Mouse (Mus musculus): ENCODE measurements around the gene Arhgap28. TPM values are rescaled to one million over a fixed set of nuclear protein-coding genes. Genes with fewer than 3 reads are reported as not detected.
A peak's percentile ranks its signal among the peaks of the same experiment; 100 is the strongest.

The Arhgap28 gene
- polyA plus RNA-seq, 1 experiment from 2014 or later: 66.3 TPM

DNA sequence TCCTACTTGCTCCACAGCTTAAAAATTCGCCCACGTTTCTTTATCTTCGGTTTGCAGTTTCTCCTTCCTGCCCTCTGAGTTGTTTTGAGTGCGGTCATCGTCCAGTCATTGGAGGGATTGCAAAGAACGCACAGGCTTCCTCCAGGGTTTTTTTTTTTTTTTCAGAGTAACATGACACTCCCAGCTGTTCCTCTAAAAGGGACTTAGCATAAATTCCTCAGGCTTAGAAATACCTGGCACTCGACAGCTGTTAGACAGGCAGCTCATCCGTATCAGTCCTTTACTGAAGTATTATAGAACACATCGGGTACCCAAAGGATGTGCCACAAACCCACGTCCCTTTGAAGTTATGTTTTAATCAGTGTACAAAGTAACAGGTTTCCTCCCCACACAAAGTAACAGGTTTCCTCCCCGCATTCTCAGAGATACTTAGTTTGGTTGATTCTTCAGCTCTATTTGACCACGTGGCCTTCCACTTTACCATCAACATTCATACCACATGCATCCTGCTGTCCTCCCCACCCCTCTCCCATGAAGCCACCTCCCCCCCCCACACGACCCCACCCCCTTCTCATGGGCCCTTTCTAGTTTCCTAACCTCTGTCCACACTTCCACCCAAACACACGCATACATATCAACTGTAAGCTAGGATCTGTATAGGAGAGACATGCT, 7.7 kb downstream of the Arhgap28 start:
- Histone ChIP-seq H3K4me3 (ENCODE audit: low read depth, low read length) (no peak overlapping the region), H3K27ac (replicated peaks; ENCODE audit: low read depth, low read length) (0 out of 2 replicates have a peak overlapping the region, but pooled peaks have one; percentile 52), H3K4me2 (ENCODE audit: low read depth, severe bottlenecking) (peak overlapping the region; percentile 10; the same call in 1 of the 2 replicates), H3K36me3 (ENCODE audit: control insufficient read depth, insufficient read depth, low read length) (no peaks in the 10 kb centered on the region), H3K4me1 (ENCODE audit: control insufficient read depth, insufficient read depth, low read length) (peaks cover 21% of the 10 kb centered on the region), H3K9ac (ENCODE audit: low read length) (no peak overlapping the region), H3K27me3 (ENCODE audit: control insufficient read depth, insufficient read depth, low read length) (no peaks in the 10 kb centered on the region), H3K9me3 (ENCODE audit: control insufficient read depth, low read length) (no peaks in the 10 kb centered on the region)
- 12% methylated on average over 14 of the region's 14 CpGs for WGBS
- peak; percentile 70 for ATAC-seq (ENCODE audit: insufficient number of reproducible peaks, low FRiP score, low TSS enrichment, low read depth)
- DNase-seq (ENCODE audit: low spot score): peak; percentile 34

GRCm38 (mm10) chr17:67995277-67995819, 8.6 kb downstream of the Arhgap28 start:
- ATAC-seq (ENCODE audit: insufficient number of reproducible peaks, low FRiP score, low TSS enrichment, low read depth): no peak
- H3K27ac ChIP-seq (replicated peaks; ENCODE audit: low read depth, low read length): no peak overlapping the region
- no peaks in the 10 kb centered on the region for H3K36me3 ChIP-seq (ENCODE audit: control insufficient read depth, insufficient read depth, low read length)
- no peak overlapping the region for H3K4me3 ChIP-seq (ENCODE audit: low read depth, low read length)
- H3K9ac ChIP-seq (ENCODE audit: low read length): no peak overlapping the region
- H3K4me1 ChIP-seq (ENCODE audit: control insufficient read depth, insufficient read depth, low read length): peaks cover 20% of the 10 kb centered on the region
- H3K27me3 ChIP-seq (ENCODE audit: control insufficient read depth, insufficient read depth, low read length): no peaks in the 10 kb centered on the region
- WGBS: 79% methylated on average over 2 of the region's 2 CpGs
- no peak overlapping the region for H3K4me2 ChIP-seq (ENCODE audit: low read depth, severe bottlenecking)
- no peaks in the 10 kb centered on the region for H3K9me3 ChIP-seq (ENCODE audit: control insufficient read depth, low read length)
- DNase-seq (ENCODE audit: low spot score): no peak

DNA sequence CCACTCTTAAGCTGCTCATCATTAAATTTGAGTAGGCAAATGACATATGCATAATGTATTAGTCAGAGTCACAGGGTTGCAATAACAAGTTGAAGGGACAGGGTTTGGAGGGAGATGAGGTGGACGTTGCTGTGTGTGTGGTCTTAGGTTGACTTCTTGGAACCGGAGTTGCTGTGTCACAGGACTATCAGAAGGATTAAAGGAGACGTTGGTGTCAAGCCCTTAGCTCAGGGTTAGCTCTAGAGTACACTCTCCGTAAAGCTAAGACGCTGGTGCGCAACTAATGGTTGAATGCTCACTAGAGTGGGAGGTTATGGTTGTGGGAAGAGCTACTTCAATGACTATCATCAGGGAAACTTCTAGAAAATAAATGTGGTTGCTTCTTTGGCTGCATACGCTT, 9.1 kb downstream of the Arhgap28 start:
- ATAC-seq (ENCODE audit: insufficient number of reproducible peaks, low FRiP score, low TSS enrichment, low read depth) (no peak), DNase-seq (ENCODE audit: low spot score) (no peak)
- Histone ChIP-seq H3K9me3 (ENCODE audit: control insufficient read depth, low read length) (no peaks in the 10 kb centered on the region), H3K27ac (replicated peaks; ENCODE audit: low read depth, low read length) (no peak overlapping the region), H3K27me3 (ENCODE audit: control insufficient read depth, insufficient read depth, low read length) (no peaks in the 10 kb centered on the region), H3K36me3 (ENCODE audit: control insufficient read depth, insufficient read depth, low read length) (no peaks in the 10 kb centered on the region), H3K4me3 (ENCODE audit: low read depth, low read length) (no peak overlapping the region), H3K4me1 (ENCODE audit: control insufficient read depth, insufficient read depth, low read length) (peaks cover 22% of the 10 kb centered on the region), H3K9ac (ENCODE audit: low read length) (no peak overlapping the region), H3K4me2 (ENCODE audit: low read depth, severe bottlenecking) (no peak overlapping the region)
- WGBS: 73% methylated on average over 7 of the region's 7 CpGs

- Histone ChIP-seq H3K4me1 (ENCODE audit: control insufficient read depth, insufficient read depth, low read length) (peaks cover 28% of the 10 kb centered on the region), H3K9ac (ENCODE audit: low read length) (no peak overlapping the region), H3K4me3 (ENCODE audit: low read depth, low read length) (no peak overlapping the region), H3K4me2 (ENCODE audit: low read depth, severe bottlenecking) (no peak overlapping the region), H3K27me3 (ENCODE audit: control insufficient read depth, insufficient read depth, low read length) (no peaks in the 10 kb centered on the region), H3K9me3 (ENCODE audit: control insufficient read depth, low read length) (no peaks in the 10 kb centered on the region), H3K36me3 (ENCODE audit: control insufficient read depth, insufficient read depth, low read length) (no peaks in the 10 kb centered on the region), H3K27ac (replicated peaks; ENCODE audit: low read depth, low read length) (no peak overlapping the region)
- ATAC-seq (ENCODE audit: insufficient number of reproducible peaks, low FRiP score, low TSS enrichment, low read depth) (no peak), DNase-seq (ENCODE audit: low spot score) (no peak)
- 93% methylated on average over 2 of the region's 2 CpGs for WGBS
Measured at GRCm38 (mm10) chr17:67993371-67994045, 10.4 kb downstream of the Arhgap28 start.

DNA sequence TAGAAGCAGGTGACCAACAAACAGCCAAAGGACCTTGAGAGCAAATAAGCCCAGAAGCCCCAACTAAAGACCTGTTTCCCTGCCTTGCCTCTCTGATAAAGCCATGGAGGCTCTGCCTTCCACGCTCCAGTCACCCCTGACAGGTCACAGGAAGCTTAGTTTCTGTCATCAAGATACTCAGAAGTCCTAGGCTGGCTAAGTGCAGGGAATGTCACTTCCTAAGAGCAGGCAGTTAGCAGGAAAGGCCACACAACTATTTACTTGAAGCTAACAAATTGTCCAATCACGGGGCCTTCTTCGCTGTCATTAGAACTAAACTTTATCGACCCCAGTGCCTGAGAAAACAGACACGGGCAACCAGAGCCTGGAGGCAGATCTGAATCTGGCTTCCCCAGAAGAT, 14.2 kb downstream of the Arhgap28 start:
- ATAC-seq (ENCODE audit: insufficient number of reproducible peaks, low FRiP score, low TSS enrichment, low read depth) (no peak), DNase-seq (ENCODE audit: low spot score) (no peak)
- no peaks in the 10 kb centered on the region for H3K9me3 ChIP-seq (ENCODE audit: control insufficient read depth, low read length)
- H3K36me3 ChIP-seq (ENCODE audit: control insufficient read depth, insufficient read depth, low read length): no peaks in the 10 kb centered on the region
- H3K27ac ChIP-seq (replicated peaks; ENCODE audit: low read depth, low read length): 0 out of 2 replicates have a peak overlapping the region, but pooled peaks have one; percentile 32
- H3K4me1 ChIP-seq (ENCODE audit: control insufficient read depth, insufficient read depth, low read length): peaks cover 18% of the 10 kb centered on the region
- 23% methylated on average over 5 of the region's 5 CpGs for WGBS
- H3K27me3 ChIP-seq (ENCODE audit: control insufficient read depth, insufficient read depth, low read length): no peaks in the 10 kb centered on the region
- H3K4me3 ChIP-seq (ENCODE audit: low read depth, low read length): no peak overlapping the region
- H3K9ac ChIP-seq (ENCODE audit: low read length): no peak overlapping the region
- peak overlapping the region; percentile 11; the same call in 1 of the 2 replicates for H3K4me2 ChIP-seq (ENCODE audit: low read depth, severe bottlenecking)

GRCm38 (mm10) chr17:67988920-67989621, 14.8 kb downstream of the Arhgap28 start:
- 15% methylated on average over 15 of the region's 15 CpGs for WGBS
- peak; percentile 55 for DNase-seq (ENCODE audit: low spot score)
- Histone ChIP-seq H3K4me3 (ENCODE audit: low read depth, low read length) (no peak overlapping the region), H3K27me3 (ENCODE audit: control insufficient read depth, insufficient read depth, low read length) (no peaks in the 10 kb centered on the region), H3K9me3 (ENCODE audit: control insufficient read depth, low read length) (no peaks in the 10 kb centered on the region), H3K4me2 (ENCODE audit: low read depth, severe bottlenecking) (peak overlapping the region; percentile 11; the same call in 1 of the 2 replicates), H3K27ac (replicated peaks; ENCODE audit: low read depth, low read length) (peak overlapping the region; percentile 32; the same call in 1 of the 2 replicates), H3K9ac (ENCODE audit: low read length) (no peak overlapping the region; the same call in 1 of the 2 replicates), H3K4me1 (ENCODE audit: control insufficient read depth, insufficient read depth, low read length) (peaks cover 18% of the 10 kb centered on the region), H3K36me3 (ENCODE audit: control insufficient read depth, insufficient read depth, low read length) (no peaks in the 10 kb centered on the region)
- peak; percentile 38; the same call in 1 of the 2 replicates for ATAC-seq (ENCODE audit: insufficient number of reproducible peaks, low FRiP score, low TSS enrichment, low read depth)

DNA sequence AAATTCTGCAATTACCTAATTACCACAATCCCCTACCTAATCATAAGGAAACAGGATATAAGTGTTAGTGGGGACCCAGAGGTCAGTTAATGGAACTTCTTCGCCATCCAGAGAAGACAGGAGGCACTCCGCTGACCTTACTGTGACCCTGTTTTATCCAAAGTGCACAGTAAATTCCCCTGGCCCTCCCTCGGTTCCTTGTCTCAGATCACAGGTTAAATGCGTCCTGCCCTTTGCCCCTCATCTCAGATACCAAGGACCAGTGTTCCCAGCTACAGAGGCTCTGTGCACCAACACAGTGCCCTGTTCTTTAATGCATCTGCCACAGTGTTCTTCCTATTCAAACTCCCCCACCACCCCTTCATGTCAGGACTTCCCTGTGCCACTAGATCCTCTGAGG, 18.4 kb downstream of the Arhgap28 start:
- H3K36me3 ChIP-seq (ENCODE audit: control insufficient read depth, insufficient read depth, low read length): no peaks in the 10 kb centered on the region

GRCm38 (mm10) chr17:67980573-67980972, 23.3 kb downstream of the Arhgap28 start:
- ATAC-seq (ENCODE audit: insufficient number of reproducible peaks, low FRiP score, low TSS enrichment, low read depth): no peak
- H3K9ac ChIP-seq (ENCODE audit: low read length): no peak overlapping the region
- WGBS: 83% methylated on average over 3 of the region's 3 CpGs

More for the DNA sequence above, 18.4 kb downstream of the Arhgap28 start:
- Histone ChIP-seq H3K9me3 (ENCODE audit: control insufficient read depth, low read length) (no peaks in the 10 kb centered on the region), H3K4me1 (ENCODE audit: control insufficient read depth, insufficient read depth, low read length) (peaks cover 24% of the 10 kb centered on the region), H3K4me2 (ENCODE audit: low read depth, severe bottlenecking) (no peak overlapping the region), H3K4me3 (ENCODE audit: low read depth, low read length) (no peak overlapping the region), H3K27ac (replicated peaks; ENCODE audit: low read depth, low read length) (no peak overlapping the region), H3K9ac (ENCODE audit: low read length) (no peak overlapping the region), H3K27me3 (ENCODE audit: control insufficient read depth, insufficient read depth, low read length) (no peaks in the 10 kb centered on the region)
- 16% methylated on average over 4 of the region's 4 CpGs for WGBS
- no peak for DNase-seq (ENCODE audit: low spot score)
- ATAC-seq (ENCODE audit: insufficient number of reproducible peaks, low FRiP score, low TSS enrichment, low read depth): no peak

More at GRCm38 (mm10) chr17:67980573-67980972, 23.3 kb downstream of the Arhgap28 start:
- Histone ChIP-seq H3K36me3 (ENCODE audit: control insufficient read depth, insufficient read depth, low read length) (no peaks in the 10 kb centered on the region), H3K4me2 (ENCODE audit: low read depth, severe bottlenecking) (no peak overlapping the region), H3K27ac (replicated peaks; ENCODE audit: low read depth, low read length) (no peak overlapping the region), H3K4me3 (ENCODE audit: low read depth, low read length) (no peak overlapping the region), H3K27me3 (ENCODE audit: control insufficient read depth, insufficient read depth, low read length) (no peaks in the 10 kb centered on the region), H3K9me3 (ENCODE audit: control insufficient read depth, low read length) (no peaks in the 10 kb centered on the region), H3K4me1 (ENCODE audit: control insufficient read depth, insufficient read depth, low read length) (peaks cover 9% of the 10 kb centered on the region)
- no peak for DNase-seq (ENCODE audit: low spot score)

All from limb, embryonic 11.5 days (tissue).